Mouse (Mus musculus) right cerebral cortex, adult 2 months (tissue): ENCODE data around the gene Il4ra.
A peak's percentile ranks its signal among the peaks of the same experiment; 100 is the strongest.

ENCODE experiments used
- DNase-seq, 2 experiments: peaks; one replicate each; pipeline ENCODE4 v3.0.0; 2021 to 2022; ENCODE audit warnings: low spot score in 2 of 2

The Il4ra gene

GRCm38 (mm10) chr7:125572737-125573136 lies 20.8 kb downstream of the Il4ra start:
- no peak for DNase-seq

DNA sequence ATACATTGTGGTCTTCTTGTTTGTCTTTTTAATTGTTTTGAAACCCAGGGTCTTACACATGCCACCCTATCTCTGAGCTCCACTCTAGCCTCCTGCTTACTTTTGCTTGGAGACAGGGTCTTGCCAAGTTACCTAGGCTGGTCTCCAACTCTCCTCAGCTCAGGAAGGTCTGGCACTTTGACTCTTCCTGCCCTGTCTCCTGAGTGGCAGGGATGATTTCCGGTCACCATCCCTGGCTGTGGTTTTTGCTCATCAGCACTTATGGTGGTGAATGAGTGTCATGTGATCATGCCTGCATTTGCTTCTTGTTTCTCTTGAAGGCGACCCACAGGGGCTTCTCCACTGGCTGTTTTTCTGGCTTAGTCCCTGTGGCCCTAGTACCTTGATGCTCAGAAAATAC lies 21.9 kb downstream of the Il4ra start:
- no peak for DNase-seq

DNA sequence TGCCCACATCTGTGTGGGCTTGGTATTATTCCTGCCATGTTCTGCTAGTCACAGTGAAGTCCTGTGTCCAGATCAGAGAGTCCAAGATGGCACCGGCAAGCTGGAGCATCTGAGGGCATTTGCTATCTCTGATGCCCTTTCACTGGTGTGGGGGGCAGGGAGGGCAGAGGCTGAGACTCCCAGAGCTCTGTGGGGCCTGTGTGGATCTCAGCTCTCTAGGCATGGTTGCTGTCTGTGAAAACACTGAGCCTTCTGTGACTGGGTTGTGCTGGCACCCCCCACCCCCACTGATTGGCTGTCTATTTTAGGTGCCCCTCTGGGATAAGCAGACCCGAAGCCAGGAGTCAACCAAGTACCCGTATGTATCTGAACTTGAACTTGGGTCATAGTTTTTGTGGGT lies 22.9 kb downstream of the Il4ra start:
- DNase-seq: no peak

GRCm38 (mm10) chr7:125575738-125576540 lies 24.0 kb downstream of the Il4ra start:
- DNase-seq: no peak

DNA sequence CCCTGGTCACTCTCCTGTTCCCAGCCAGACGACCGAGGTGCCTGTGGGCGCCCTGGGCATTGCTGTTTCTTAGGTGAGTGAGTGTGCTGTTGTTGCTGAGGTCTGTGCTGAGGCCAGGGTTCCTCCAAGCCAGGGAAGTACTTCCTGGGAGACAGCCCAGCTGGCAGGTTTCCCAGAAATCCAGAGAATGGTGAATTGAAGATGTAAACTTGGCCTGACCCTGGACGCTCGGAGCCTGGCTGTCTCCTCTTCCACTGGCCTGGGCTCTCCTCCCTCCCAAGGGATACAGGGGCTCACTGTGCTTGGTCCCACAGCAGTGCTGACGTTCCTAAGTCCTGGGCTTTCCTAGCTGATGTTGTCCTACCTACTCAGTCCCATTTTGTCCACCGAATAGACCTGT lies 25.1 kb downstream of the Il4ra start:
- no peak for DNase-seq

GRCm38 (mm10) chr7:125577486-125578088 lies 25.7 kb downstream of the Il4ra start:
- DNase-seq: no peak

- DNase-seq: no peak
Measured at GRCm38 (mm10) chr7:125578106-125578505, 26.2 kb downstream of the Il4ra start.

DNA sequence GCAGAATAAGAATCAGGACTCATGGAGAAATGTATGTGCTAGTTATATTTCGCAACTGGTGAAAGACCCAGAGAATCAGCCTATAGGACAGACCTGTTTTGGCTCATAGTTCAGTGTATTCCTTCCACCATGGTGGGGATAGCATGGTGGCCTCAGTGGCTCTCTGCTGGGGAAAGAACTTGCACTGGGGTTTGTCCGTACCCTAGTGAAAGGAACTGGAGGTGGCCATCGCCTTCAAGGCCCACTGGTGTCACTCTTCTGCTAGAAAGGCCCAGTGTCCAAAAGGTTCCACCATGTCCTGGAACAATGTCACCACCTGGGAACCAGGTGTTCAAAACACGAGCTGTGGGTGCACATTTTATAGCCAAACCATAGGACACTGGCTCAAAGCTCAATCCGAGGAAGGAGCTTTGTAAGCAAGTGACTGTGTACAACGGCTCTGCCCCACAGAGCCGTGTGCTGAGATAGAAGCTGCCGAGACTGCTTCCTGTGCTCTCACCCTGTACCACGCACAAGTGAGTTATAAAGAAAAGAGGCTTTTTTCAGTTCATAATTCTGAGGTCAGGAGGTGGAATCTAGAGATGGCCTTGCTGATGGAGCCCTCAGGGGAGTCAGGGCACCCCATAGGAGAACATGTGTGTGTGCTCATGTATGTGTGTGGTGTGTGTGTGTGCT lies 27.8 kb downstream of the Il4ra start:
- no peak for DNase-seq

- no peak for DNase-seq
Measured at GRCm38 (mm10) chr7:125580220-125580549, 28.3 kb downstream of the Il4ra start.

DNA sequence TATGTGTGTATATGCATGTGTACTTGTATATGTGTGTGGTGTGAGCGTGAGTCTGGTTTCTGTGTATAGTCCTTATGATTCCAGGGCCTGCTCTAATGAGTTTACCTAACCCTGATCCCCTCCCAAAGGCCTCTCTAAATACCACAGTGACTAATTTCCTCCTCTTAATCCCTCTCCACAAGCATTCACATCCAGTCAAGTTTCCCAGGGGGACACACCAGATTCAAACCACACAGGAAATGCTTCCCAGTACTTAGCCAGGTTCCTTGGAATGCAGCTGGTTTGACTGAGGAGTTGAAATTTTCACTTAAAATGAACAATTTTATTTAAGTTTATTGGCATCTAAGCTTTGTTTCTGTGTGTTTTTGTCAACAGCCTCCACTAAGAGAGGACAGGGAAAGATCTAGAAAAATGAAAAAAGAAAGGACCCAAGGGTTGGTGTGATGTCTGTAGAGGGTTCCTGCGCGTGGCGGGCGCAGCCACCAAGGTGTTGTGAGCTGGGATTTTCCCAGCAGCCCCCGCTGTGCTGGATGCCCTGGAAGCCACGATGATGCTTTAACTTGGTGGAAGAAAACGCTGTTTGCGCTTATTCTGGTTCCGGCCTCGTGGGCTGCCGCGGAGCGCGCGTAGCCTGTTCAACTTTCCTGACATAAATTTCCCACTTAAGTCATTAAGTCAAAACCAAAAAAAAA lies 28.9 kb downstream of the Il4ra start:
- peak in 1 of 2 experiments; percentile 39 for DNase-seq

DNA sequence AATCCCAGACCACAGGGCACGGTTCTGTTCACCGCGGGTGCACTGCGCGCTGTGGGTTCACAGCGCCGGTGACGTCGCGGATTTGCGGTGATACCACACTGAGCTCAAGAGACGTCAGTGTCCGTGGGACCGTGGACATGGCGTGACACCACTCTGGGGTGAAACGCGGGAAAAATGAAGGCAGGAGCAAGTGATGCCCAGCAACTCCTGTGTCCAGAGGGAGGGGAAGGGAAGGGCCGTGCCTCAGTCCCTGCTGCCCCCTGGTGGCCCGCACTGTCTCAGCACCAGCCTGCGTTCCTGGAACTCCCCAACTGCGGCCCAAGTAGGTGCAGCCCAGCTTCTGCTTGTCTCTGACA lies 29.4 kb downstream of the Il4ra start:
- peak; percentile 89 to 94 for DNase-seq

GRCm38 (mm10) chr7:125583325-125584004 lies 31.5 kb downstream of the Il4ra start:
- no peak for DNase-seq

GRCm38 (mm10) chr7:125584005-125584369 lies 32.1 kb downstream of the Il4ra start:
- no peak for DNase-seq

DNA sequence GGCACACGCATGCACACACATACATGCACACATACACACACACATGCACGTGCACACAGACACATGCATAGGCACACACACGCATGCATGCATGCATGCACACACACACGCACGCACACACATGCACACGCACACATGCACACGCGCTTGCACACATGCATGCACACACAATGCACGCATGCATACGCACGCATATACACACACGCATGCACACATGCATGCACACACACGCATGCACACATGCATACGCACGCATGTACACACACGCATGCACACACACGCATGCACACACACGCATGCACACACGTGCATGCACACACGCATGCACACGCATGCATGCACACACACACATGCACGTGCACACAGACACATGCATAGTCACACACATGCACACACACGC lies 34.4 kb downstream of the Il4ra start:
- DNase-seq: no peak

GRCm38 (mm10) chr7:125588721-125589120 lies 36.8 kb downstream of the Il4ra start:
- DNase-seq: no peak

DNA sequence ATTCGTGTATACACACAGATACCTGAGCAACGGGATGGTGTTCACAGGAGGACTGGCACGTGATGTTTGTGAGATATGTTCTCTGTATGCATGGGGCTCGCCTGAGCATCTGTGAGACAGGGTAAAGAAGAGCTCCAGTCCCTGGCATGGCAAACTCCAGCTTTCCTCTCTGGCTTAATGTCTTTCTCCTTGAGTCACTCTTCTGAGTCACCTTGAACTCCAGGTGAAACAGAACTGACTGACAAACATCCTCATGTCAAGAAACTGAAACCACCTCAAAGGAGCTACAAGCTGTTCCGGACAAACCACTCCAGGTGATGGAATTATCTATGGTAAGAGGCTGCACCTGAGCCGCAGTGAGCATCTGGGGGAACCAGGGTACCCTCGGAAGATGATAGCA lies 38.0 kb downstream of the Il4ra start:
- DNase-seq: no peak

GRCm38 (mm10) chr7:125593831-125594230 lies 41.9 kb downstream of the Il4ra start:
- no peak for DNase-seq

DNA sequence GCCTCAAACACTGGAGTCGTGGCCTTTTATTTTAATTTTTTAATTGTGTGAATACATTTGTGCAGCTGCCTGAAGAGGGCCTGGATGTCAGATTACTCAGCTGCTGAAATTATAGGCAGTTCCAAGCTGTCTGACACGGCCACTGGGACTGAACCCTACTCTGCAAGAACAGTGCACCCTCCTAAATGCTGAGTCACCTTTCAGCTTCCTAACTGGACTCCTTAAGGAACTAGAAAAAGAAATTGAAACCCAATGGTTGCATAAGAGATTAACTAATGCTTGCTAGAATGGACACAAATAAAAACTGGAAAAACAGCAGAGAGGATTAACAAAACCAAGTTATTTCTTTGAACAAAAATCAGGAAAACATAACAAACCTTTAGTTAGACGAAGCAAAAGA lies 44.5 kb downstream of the Il4ra start:
- no peak for DNase-seq

DNA sequence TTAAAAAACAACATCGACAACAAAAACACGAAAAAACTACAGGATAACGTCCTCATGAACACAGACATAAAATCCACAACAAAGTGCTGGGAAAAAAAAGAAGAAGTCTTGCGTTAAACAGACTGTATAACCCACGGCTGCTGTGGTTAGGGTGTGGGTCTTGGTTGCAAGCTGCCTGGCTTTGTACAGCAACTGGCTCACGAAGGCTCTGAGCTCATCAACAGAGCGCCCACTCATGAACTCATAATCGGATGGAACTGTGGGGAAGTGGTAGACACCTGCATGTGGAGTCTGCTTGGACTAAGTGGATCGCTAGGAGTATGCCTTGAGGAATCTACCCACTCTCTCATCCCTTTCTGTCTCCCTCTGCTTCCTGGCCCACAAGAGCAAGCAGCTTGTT lies 45.2 kb downstream of the Il4ra start:
- no peak for DNase-seq

DNA sequence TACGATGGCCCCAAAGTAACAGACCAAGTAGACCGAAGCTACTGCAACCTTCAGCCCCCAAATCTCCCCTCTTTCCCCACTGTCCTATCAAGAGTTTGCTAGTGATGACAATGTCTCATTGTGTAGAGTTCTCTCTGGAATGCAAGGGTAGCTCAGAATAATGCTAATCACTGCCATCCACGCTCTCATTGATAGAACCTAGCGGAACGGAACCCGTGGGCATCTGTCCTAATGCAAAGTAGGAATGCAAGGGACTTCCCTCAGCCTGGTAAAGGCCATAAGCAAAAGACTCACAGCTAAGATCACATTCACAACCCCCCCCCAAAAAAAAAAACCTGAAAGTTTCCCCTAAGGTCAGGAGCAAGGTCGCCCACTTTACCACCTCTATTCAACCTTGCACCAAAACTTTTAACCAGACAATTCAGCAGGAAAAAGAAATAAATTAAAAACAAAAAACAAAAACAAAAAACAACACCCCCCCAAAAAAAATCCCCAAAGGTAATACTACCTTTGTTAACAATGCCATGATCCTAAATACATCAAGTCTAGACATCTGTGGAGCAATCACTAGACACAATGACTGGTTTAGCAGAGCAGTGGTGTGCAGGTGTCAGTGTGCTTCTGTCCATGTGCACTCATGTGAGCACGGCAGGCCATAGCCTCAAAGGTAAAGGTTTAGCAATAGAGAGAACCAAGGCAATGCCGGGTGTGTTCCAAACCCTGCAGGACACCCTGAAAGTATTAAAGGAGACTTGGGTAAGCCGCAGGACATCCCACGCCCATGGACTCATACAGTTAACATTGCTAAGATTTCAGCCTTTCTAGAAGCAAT lies 45.8 kb downstream of the Il4ra start:
- no peak for DNase-seq

- no peak for DNase-seq
Measured at GRCm38 (mm10) chr7:125599373-125599973, 47.6 kb downstream of the Il4ra start.
